Mouse (Mus musculus): ENCODE data around the gene Ctnnal1.

The Ctnnal1 gene

DNA sequence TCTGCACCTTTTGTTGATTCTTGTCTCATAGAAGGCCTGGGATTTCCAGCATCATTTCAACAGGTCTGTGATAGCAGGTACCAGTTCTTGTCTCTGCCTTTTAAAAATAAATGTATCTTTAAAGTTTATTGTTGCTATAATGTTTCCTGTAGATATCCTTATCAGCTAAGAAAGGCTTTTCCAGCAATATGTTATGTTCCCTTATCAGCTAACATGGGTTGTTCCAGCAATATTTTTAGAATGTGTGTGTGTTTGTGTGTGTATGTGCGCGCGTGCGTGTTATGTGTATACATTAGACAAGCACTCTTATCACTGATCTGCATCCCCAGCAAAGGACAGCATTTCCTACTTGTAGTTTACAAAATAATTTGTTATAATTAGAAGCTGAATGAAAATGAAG is 3.4 kb downstream of the Ctnnal1 start:
- no peak for DNase-seq (ENCODE audit: low read depth, low spot score)

DNA sequence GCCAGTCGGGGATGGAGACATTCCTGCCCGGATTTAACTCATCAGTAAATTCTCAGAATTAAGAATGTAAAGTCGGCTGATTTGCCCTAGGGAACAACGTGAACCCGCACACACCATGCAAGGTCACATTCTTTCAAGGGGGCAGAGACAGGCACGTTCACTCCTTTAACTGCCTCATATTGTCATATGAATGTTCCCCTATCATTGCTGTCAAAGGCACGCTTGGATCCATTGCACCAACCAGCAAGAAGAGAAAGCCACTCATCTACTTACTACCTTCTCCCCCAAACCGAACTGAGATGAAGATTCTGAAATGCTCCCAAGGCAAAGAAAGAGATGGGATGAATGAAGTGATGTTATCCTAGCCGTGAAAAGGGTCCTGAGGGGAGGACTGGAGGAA is 6.3 kb downstream of the Ctnnal1 start:
- no peak for DNase-seq (ENCODE audit: low read depth, low spot score)

DNA sequence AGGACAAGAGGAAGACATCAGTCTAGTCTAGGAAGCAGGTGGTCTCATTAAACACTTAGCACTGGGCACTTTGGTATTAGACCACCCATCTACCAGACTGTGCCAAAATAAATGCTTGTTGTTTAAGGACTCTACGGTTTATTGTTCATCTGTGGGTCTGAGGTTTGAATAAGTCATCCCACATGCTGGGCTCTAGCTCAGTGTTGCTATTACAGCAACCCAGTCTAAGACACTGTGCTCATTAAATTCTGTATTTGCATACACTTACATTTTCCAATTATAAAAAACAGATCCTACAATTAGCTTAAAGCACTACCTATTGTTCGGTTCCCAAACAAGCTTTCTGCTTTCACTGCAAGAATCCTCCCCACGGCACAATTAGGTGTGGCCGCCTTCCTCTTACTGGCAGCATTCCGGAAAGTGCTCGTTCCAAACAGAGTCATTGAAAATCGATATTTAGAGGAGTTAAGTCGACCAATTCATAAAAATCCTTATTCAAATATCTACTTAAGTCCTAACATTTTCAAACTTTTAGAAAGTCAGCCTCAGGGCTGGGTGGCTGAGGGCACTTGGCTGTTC is 8.5 kb downstream of the Ctnnal1 start:
- no peak for DNase-seq (ENCODE audit: low read depth, low spot score)

DNA sequence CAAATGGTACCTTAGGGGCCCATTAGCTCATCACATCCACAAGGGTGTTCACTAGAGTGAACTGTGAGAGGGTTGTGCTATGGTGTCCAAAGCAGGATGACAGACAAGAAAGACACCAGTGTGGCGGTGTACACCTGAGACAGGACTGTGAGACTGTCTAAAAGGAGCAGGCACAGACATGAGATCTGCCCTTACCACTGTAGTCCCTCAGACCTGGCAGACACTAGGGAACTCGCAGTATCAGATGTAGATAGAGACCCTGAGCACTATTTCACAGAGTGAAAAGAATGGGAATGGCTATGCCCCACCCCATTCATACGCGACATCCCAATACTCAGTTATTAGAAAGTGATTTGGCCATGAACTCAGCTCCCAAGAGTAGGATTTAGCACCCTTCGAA is 9.1 kb downstream of the Ctnnal1 start:
- DNase-seq (ENCODE audit: low read depth, low spot score): no peak

DNA sequence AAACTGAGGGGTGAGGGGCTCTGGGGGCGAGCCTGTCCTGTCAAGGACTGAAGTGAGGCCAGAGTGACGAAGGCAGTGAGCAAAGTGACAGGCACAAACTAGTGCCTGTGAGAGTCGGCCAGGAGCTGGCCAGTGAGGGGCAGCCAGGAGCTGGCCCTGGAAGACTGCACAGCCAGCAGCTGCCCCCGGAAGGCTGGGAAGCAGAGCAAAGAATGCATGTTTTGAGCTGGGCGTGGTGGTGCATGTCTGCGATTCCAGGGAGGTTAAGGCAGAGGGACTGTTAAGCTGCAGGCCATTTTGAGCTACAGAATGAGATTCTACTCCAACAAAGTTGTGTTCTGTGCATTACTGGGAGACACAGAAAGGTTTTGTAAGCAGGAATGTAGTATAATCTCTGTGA is 14.3 kb downstream of the Ctnnal1 start:
- peak; percentile 59 for DNase-seq (ENCODE audit: low read depth, low spot score)

DNA sequence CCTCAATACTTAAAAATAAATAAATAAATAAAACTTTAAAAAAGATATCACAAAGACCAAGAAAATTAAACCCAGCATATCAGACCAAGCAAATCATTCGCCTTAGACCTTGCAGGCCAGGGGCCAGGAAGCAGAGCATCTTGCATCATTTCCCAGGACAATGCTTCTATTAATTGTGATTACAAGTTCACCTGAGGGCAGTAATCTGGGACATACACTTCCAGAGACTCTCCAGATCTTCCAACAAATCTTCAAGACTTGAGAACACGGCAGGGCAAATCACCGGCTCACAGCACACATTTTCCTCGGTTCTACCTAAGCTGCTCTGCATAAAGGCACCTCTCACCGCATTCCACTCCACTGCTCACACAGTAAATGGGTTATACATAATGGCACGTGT is 16.9 kb downstream of the Ctnnal1 start:
- no peak for DNase-seq (ENCODE audit: low read depth, low spot score)

DNA sequence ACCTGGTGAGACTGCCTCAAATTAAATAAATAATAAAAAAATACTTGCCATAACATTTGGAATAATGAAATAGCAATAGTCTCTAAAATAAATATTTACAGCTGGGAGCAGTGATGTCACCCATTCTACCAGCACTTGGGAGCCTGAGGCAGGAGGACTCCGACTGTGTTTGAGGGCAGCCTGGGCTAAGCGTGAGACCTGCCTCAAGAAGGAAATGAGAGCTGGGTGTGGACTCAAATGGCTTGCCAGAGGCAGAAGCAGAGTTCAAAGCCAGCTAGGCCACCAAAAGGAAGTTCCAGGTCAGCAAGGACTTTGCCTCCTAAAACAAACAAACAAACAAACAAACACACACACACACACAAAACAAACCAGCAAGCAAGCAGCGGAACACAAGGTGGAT is 17.6 kb downstream of the Ctnnal1 start:
- DNase-seq (ENCODE audit: low read depth, low spot score): no peak

DNA sequence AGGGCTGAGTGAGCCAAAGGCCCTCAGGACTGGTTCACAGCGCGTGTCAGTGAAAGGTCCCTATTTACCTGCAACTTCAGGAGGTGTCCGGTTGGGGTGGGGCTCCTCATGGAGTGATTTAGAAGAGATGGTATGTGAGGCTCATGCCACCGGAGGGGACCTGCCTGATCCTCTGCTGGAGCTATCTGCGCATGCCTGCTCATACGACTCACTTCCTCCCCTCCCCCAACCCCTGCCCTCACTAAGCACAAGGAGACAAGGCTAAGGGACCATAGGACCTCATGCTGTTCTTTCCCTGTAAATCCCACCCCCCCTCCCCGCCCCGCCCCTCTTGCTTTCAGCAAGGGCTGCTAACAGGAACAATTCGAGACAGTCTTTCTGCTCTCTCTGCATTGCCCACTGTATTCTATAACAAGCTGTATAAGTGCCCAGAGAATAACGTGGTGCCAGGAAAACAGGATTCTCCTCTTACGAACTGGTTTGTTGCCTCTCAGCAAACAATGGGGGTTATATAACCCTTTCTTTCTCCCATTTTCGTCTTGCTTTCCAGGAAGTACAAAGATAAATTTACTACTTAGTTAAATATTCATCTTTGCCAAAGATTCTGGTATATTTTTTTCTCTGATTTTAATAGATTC is 19.0 kb downstream of the Ctnnal1 start:
- DNase-seq (ENCODE audit: low read depth, low spot score): peak; percentile 24

DNA sequence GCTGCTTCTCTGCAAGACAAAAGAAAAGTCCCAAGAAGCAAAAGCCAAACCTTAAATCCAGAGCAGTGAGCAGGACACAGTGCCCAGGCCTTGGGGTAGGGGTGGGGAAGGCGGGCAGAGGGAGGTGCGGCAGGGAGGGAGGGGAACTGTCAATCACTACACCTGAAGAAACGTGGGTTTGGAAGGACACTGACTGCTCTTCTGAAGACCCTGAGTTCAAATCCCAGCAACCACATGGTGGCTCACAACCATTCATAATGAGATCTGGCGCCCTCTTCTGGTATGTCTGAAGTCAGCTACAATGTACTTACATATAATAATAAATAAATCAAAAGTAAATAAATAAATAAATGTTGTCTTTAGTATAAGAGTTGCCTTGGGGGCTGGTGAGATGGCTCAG is 20.1 kb downstream of the Ctnnal1 start:
- no peak for DNase-seq (ENCODE audit: low read depth, low spot score)

DNA sequence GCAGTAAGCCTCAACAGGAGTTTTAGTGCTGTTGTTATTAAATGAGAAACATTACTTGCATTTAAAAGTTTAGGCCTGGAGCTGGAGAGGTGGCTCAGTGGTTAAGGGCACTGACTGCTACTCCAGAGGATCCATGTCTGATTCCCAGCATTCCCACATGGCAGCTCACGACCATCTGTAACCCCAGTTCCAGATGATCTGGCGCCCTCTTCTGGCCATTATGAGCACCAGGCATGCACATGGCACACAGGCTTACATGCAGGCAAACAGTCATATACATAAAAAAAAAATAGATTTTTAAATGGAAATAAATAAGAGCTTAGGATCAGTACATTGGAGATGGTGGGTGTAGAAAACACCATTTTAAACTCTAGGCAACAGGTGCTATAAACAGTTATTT is 21.0 kb downstream of the Ctnnal1 start:
- no peak for DNase-seq (ENCODE audit: low read depth, low spot score)

DNA sequence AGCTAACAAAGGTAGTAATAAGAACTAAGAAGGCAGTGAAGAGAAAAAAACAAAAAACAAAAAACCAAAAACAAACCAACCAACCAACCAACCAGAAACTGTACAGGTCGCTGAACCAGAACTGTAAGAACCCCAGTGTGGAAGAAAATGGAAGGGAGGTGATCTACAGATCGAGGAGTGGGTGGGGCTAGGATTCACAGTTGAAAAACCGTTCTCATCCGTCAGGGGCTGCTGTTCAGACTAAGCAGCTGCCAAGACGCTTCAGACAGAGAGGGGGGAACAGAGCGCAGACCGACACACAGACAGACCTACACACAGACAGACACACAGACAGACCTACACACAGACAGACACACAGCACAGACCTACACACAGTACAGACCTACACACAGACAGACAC is 22.5 kb downstream of the Ctnnal1 start:
- DNase-seq (ENCODE audit: low read depth, low spot score): no peak

DNA sequence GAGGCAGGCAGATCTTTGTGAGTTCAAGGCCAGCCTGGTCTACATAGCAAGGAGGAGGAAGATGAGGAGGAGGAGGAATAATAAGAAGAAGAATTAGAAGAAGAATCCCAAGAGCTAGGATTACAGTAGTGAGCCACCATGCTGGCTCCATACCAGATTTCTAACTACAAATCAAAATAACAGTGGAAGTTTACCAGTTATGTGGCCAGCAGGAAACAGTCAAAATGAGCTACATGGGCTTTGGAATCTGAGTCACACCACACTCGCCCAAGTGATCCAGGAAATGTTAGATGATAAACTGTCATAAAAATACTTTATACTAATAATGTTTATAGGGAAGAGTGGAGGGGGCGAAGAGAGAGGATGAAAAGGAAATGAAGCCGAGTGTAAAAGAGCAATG is 24.7 kb downstream of the Ctnnal1 start:
- no peak for DNase-seq (ENCODE audit: low read depth, low spot score)

DNA sequence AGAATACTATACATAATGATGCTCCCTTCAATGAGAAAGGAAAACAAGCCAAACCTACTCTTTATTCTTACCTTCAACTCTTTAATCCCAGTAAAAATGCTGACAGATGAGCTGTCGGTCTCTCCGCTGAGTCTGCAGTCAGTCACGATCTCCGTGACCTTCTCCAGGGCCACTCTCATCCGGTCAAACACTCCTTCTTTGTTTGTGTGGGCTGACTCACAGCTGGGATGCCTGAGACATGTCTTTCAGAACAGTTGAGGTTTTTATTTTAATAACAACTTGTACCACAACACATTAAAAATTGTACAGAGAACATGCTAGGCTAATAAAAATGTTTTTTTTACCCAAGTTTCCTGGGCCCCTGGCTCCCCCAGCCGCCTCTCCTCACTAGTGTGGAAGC is 27.3 kb downstream of the Ctnnal1 start:
- DNase-seq (ENCODE audit: low read depth, low spot score): peak; percentile 31

DNA sequence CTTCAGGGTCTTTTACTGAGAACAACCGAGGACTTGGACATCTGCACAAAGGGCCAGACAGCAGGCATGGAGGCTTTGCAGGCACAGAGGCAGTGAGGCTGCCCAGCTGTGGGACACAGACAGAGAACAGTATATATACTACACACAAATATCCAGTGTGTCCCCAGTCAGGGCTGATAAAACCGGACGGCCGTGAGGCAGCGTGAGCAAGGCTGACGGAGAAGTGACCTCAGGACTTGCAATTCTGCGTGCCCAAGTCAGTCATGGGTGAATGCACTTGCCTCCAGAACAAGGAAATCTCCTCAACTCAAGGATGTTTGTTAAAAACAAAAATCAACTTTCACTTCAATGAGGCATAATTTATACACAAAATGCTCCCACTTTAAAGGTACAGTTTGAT is 33.0 kb downstream of the Ctnnal1 start:
- no peak for DNase-seq (ENCODE audit: low read depth, low spot score)

DNA sequence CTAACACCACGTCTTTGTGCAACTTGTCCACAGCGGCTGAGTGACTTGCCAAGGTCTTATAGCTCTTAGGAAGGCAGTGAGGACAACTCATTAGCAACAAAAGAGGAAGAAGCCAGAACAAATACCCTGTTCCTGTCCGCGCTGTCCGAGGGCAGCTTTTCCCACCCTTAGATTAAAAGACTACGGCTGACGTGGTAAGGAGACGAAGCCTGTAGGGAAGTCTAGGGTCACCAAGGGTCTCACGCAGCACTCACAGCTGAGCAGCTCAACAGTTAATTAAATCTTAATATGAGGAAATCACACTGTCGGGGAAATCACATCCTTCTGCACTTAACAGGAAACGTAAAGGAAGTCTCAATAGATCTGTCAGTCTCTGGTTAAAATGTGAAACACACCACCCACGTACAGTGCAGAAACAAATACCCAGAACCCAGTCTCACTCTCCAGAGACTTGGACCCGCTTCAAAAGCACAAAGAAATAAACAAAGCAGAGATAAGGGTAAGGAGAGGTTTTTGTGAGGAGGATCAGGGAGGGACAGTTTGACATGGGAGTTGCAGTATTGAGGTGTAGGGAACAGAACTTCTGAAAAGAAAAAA is 33.9 kb downstream of the Ctnnal1 start:
- DNase-seq (ENCODE audit: low read depth, low spot score): no peak

DNA sequence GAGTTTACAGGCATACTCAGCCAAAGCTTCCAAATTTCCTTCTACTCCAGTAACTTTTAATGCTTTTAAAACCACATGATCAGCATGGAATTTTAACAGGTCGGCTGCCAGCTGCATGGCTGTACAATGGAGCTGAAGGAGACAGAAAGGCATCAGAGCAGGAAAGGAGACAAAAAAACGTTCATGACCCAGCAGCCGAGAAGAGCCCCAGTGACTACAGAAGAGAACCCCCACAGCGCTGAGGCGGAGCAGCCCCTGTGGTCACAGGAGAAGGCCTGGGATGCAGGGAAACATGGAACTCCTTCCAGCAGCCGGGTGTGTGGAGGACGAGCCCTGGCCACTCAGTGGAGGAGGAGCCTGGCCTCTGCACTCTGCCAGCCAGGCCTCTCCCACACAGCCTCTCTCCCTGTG is 35.5 kb downstream of the Ctnnal1 start:
- DNase-seq (ENCODE audit: low read depth, low spot score): peak; percentile 44

DNA sequence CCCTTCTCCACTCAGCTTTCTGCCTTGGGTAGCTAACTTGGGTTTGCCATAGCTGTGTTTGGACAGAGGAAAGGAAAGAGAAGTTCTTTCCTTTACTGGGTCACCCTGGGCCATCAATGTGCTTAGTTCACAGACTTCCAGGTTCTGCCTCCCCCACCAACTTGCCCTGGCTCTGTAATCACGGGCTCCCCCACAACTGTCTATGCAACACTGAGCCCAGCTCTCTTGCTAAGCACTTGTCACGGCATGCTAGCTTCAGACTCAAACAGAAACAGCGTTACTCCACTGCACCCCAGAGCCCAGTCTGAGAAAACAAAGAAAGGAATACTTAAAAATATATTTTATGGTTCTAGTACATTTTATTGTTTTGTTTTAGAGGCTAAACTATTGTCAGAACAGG is 36.1 kb downstream of the Ctnnal1 start:
- DNase-seq (ENCODE audit: low read depth, low spot score): no peak

DNA sequence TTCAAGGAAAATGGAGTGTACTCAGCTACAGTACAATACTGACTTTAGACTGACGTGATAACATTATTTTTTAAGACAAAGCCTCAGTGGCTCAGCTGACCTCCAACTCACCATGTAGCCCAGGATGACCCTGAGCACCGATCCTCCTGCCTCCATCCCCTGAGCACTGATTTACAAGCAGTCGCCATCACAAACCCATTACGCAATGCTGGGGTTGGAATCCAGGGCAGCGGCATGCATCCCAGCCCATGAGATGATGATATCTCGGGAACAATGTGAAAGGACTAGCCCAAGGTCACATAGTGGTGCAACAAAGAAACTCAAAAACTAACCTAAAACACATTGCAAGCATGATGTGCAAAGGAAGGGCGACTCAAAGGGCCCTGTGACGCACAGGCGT is 40.8 kb downstream of the Ctnnal1 start:
- no peak for DNase-seq (ENCODE audit: low read depth, low spot score)

DNA sequence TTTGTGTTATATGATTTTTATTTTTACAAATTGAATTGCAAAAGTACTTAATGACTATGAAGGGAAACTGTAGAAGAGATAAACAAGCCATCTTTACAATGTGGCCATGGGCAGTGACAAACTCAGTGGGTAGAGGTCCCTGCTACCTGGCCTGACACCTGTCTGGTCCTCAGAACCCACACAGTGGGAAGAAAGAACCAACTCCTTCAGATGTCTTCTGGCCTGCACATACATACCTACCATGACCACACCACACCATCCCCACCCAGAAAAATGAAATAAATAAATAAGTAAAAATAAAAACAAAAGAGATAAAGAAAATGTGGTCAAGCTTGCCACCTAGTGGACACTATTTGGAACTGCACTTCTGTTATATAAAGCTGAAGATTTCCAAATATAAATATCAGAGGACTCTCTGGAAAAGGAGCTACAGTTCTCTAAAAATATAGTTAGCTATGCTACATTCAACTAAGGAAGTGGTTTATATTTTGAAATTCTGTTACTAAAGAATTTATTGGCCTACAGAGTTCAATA is 44.9 kb downstream of the Ctnnal1 start:
- peak; percentile 67 for DNase-seq (ENCODE audit: low read depth, low spot score)

DNA sequence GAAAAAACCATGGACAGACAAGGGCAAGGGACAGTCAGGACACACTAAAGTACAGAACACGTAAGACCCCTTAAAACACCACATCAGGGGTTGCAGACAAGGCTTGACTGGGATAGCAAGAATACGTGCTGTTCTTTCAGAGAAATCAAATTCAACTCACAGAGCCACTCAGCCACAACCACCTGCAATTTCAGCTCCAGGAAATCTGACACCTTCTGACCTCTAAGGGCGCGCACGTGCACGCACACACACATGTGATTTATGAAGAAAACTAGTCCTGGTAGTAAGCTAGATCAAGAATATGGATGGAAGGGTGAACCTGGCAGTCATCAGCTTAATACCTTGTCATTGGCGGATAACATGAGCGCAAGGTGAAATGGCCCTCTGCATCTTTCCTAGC is 49.9 kb downstream of the Ctnnal1 start:
- no peak for DNase-seq (ENCODE audit: low read depth, low spot score)

DNA sequence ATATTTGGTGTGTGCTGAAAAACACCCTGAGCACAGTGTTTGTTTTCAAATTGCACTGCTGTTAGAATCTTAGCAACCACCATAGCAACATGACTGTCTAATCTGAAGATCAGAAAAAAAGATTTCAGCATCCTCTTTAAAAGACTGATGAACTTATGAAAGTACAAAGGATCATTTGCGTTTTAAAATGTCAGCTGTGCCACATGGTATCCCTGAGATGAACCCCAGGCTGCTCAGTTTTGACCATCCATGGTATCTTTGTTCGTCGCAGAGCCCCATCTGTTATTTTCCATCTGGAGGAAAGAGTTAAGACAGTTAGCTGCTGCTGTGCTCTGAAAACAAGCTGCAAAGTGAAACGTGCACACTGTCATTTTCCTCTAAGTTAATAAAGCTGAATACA is 52.9 kb downstream of the Ctnnal1 start:
- no peak for DNase-seq (ENCODE audit: low read depth, low spot score)

DNA sequence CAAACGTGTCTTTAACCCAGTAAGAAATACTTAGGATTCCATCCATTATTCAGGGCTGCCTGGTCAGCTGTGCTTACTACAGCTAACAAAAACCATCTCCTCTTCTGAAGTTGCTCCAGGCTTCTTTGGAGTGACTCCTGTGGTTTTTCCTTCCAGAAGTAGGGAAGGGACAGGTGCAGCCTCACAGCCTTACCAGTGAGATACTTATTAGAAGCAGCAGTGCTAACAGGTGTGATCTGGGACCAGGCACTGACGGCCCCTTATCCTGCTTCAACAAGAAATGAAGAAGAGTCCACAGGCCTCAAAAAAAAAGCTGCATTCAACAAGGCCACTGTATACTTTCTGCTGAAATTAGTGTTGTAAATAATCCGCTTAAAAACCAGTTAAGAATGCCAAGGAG is 53.3 kb downstream of the Ctnnal1 start:
- no peak for DNase-seq (ENCODE audit: low read depth, low spot score)

DNA sequence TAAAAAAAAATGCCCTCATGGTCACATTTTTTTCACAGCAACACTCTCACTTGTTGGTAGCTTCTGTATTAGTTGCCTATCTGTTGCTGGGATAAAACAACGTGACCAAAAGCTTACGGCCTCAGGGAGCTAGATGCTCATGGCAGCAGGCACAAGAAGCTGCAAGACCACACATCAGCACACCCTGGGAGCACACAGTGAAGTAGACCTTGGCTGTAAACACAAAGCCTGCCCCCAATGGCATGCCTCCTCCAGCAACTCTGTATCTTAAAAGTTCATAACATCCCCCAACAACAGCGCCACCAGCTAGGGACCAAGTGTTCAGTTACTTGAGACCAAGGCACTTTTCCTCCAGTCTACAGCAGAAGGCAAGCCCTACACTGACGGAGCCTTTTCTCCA is 55.9 kb downstream of the Ctnnal1 start:
- DNase-seq (ENCODE audit: low read depth, low spot score): no peak
